Mouse (Mus musculus): ENCODE measurements around the gene Arhgef26. TPM values are rescaled to one million over a fixed set of nuclear protein-coding genes. Genes with fewer than 3 reads are reported as not detected.

Arhgef26 gene
- polyA plus RNA-seq, 1 experiment from 2014 or later: 13.9 TPM

DNA sequence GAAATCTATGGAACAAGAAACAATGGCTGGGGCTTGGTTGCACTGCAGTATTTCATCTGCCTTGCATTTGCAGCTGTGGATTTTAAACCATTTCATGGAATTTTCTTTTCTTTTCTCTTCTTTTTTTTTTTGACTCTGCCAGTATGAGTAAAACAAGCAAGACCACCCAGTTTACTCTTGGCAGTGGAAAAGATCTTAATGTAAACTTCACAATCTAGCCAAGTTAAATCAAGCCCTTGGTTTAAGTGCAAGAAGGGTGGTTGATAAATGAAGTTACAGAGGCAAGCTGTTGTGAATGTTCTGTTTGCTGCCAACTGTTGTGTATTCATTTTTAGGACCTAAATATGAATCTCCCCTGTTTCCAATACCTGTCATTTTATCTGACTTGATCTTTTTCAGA is 54.5 kb downstream of the Arhgef26 start:
- H3K4me1 ChIP-seq: peaks cover 8% of the 10 kb centered on the region; the same call in 1 of the 2 replicates
- H3K4me3 ChIP-seq (replicated peaks): no peak overlapping the region
- H3K9me3 ChIP-seq (replicated peaks): no peaks in the 10 kb centered on the region
- H3K36me3 ChIP-seq: no peaks in the 10 kb centered on the region
- H3K27ac ChIP-seq (replicated peaks): no peak overlapping the region
- H3K27me3 ChIP-seq (replicated peaks): no peaks in the 10 kb centered on the region
- H3K9ac ChIP-seq (replicated peaks): no peak overlapping the region
- H3K4me2 ChIP-seq: no peak overlapping the region
- no peak for ATAC-seq (ENCODE audit: low FRiP score)

DNA sequence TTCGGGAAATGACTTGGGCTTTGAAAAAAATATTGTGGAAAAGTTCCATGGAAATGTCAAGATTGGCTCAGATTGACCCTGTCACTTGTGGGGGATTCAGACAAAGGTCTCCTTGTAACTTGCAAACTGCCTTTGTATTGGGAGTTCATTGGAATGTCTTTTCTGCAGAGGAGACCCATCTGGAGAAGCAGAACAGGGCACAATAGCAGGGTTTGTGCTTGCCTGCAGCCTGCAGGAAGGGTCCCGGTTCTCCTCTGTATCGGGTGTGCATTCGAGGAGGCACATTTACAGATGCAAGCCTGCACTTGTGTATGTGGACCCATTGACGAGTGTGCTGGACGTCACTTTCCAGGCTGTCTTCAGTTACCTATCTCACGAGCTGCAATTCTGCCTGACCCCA is 56.1 kb downstream of the Arhgef26 start:
- WGBS: 22% methylated on average over 7 of the region's 7 CpGs
- Histone ChIP-seq H3K9ac (replicated peaks) (no peak overlapping the region), H3K4me1 (peaks cover 8% of the 10 kb centered on the region; the same call in 1 of the 2 replicates), H3K4me3 (replicated peaks) (no peak overlapping the region), H3K4me2 (no peak overlapping the region), H3K36me3 (no peaks in the 10 kb centered on the region), H3K27ac (replicated peaks) (no peak overlapping the region), H3K27me3 (replicated peaks) (no peaks in the 10 kb centered on the region), H3K9me3 (replicated peaks) (no peaks in the 10 kb centered on the region)
- ATAC-seq (ENCODE audit: low FRiP score): no peak

DNA sequence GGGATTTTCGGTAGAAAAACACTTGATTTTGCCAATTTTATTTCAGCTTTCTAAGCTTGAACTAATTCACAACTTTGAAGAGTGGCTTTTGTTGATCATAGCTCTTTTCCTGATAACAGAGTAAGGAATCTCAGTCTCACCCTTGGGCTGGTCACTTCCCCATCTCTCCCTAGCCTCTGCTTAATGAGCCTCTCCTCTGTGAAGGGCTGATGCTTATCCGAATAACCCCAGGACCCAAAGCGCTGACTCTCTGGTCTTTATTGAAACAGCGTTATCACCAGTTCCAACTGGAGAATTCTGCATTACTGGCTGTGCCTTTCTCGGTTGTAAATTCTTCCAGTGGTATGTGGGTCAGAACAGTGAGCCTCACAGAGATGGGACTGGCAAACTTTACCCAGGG is 57.2 kb downstream of the Arhgef26 start:
- 60% methylated on average over 5 of the region's 5 CpGs for WGBS
- Histone ChIP-seq H3K9me3 (replicated peaks) (no peaks in the 10 kb centered on the region), H3K36me3 (no peaks in the 10 kb centered on the region), H3K27me3 (replicated peaks) (no peaks in the 10 kb centered on the region), H3K4me2 (no peak overlapping the region), H3K4me3 (replicated peaks) (no peak overlapping the region), H3K4me1 (peaks cover 8% of the 10 kb centered on the region; the same call in 1 of the 2 replicates), H3K9ac (replicated peaks) (no peak overlapping the region), H3K27ac (replicated peaks) (no peak overlapping the region)
- ATAC-seq (ENCODE audit: low FRiP score): no peak

DNA sequence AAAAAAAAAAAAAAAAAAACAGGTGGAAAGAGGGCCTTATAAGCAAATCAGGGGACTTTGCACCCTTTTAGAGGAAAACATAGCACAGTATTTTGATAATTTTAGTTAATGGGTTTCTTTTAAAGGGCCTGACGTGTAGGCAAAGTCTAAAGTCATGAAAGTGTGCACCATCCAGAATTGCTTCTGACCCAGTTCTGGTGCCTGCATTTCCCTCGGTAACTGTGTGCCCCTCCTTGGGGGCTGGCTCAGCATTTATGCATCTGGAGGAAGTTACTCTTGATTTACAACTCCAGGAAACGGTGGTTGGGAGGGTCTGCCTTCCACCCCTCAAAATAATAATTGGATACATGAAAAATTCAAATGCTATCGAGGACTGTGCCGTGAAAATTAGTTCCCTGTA is 58.0 kb downstream of the Arhgef26 start:
- no peaks in the 10 kb centered on the region for H3K36me3 ChIP-seq
- 58% methylated on average over 5 of the region's 5 CpGs for WGBS
- H3K4me1 ChIP-seq: peaks cover 8% of the 10 kb centered on the region; the same call in 1 of the 2 replicates
- H3K27ac ChIP-seq (replicated peaks): no peak overlapping the region
- no peaks in the 10 kb centered on the region for H3K9me3 ChIP-seq (replicated peaks)
- no peaks in the 10 kb centered on the region for H3K27me3 ChIP-seq (replicated peaks)
- H3K4me3 ChIP-seq (replicated peaks): no peak overlapping the region
- H3K4me2 ChIP-seq: no peak overlapping the region
- ATAC-seq (ENCODE audit: low FRiP score): no peak
- no peak overlapping the region for H3K9ac ChIP-seq (replicated peaks)

DNA sequence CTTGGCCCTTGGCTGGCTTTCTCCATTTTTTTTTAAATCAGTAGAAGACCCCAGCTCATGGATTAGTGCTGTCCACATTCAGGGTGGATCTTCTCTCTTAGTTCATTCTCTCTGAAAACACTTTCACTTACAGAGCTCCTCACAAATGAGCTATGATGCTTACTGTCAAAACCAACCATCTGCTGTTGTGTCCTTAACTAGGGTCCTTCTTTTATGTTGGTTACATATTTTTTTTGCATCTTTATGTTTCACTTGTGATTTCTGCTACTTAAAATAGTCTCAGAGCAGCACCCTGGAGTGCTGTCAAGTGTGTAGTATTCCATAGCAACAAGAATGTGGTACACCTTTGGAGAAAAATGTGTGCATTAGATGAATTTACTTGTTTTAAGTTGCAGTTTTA is 60.0 kb downstream of the Arhgef26 start:
- H3K27ac ChIP-seq (replicated peaks): no peak overlapping the region
- ATAC-seq (ENCODE audit: low FRiP score): no peak
- H3K9me3 ChIP-seq (replicated peaks): no peaks in the 10 kb centered on the region
- H3K27me3 ChIP-seq (replicated peaks): no peaks in the 10 kb centered on the region
- no peak overlapping the region for H3K4me3 ChIP-seq (replicated peaks)
- no peak overlapping the region for H3K4me2 ChIP-seq
- no peaks in the 10 kb centered on the region for H3K36me3 ChIP-seq
- H3K9ac ChIP-seq (replicated peaks): no peak overlapping the region
- H3K4me1 ChIP-seq: peaks cover 8% of the 10 kb centered on the region; the same call in 1 of the 2 replicates

DNA sequence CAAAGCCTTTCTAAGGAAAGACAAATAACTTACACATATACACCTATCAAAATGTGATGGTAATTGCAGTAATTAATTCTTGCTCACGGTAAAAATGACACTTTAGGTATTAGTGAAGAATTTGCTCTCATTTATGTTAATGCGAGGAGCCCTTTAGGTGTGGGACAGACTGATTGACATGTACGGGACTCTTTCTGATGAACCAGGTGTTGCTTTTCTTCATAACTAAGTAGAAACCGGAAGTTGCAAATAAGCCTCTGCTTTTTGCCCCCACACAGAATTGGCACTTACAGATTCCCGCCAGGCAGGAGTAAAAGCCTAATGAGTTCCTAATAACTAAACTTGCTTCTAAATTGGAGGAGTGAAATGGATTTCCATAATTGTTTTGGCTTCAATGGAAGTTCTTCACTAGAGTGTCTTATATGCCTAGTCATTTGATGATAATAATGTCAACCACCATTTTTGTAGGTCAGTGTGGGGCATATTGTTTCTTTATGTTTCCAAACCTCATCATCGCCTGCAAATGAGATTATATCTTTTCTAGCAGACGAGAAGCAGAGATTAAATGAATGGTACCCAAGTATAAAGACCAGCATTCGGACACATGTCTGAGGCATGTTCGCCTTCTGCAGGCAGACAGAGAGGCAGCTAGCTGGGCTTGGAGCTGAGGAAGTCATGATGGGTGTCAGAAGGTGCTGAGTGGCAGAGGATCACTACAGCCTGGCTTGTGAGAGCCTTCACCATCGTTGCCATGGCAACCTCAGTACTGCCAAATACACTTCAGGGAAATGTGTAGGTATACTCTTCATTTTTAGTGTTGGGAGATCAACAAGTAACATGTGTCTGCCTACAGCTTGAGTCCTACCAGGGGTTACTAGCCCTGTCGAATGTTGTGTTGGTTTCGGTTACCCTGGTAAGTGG is 61.9 kb downstream of the Arhgef26 start:
- peaks cover 5% of the 10 kb centered on the region; the same call in 1 of the 2 replicates for H3K4me1 ChIP-seq
- no peak overlapping the region for H3K4me2 ChIP-seq
- no peak for ATAC-seq (ENCODE audit: low FRiP score)
- no peak overlapping the region for H3K9ac ChIP-seq (replicated peaks)
- no peaks in the 10 kb centered on the region for H3K9me3 ChIP-seq (replicated peaks)
- WGBS: 88% methylated on average over 12 of the region's 12 CpGs
- H3K27me3 ChIP-seq (replicated peaks): no peaks in the 10 kb centered on the region
- H3K4me3 ChIP-seq (replicated peaks): no peak overlapping the region
- H3K36me3 ChIP-seq: no peaks in the 10 kb centered on the region
- no peak overlapping the region for H3K27ac ChIP-seq (replicated peaks)

DNA sequence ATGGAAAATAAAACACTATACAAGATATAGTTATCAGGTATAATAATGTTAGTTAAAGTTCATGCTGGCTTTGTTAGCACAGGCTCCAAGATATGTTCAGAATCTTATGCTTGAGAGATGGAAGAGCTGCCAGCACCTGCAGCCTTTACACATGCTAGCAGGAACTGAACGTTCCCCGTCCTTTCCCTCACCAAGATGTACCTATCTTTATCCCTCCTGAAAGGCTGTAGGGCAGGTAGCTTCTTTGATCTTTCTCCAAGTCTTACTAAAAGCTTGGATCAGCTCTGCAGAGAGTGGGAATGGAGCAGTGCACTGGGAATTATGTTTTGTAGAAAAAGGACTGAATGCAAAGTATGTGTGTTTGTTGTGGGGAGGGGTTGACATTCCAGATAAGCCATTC is 64.3 kb downstream of the Arhgef26 start:
- Histone ChIP-seq H3K4me1 (no peaks in the 10 kb centered on the region), H3K4me2 (no peak overlapping the region), H3K27me3 (replicated peaks) (no peaks in the 10 kb centered on the region), H3K4me3 (replicated peaks) (no peak overlapping the region), H3K27ac (replicated peaks) (no peak overlapping the region), H3K9ac (replicated peaks) (no peak overlapping the region), H3K9me3 (replicated peaks) (no peaks in the 10 kb centered on the region), H3K36me3 (no peaks in the 10 kb centered on the region)
- 89% methylated on average over 2 of the region's 2 CpGs for WGBS
- no peak for ATAC-seq (ENCODE audit: low FRiP score)

DNA sequence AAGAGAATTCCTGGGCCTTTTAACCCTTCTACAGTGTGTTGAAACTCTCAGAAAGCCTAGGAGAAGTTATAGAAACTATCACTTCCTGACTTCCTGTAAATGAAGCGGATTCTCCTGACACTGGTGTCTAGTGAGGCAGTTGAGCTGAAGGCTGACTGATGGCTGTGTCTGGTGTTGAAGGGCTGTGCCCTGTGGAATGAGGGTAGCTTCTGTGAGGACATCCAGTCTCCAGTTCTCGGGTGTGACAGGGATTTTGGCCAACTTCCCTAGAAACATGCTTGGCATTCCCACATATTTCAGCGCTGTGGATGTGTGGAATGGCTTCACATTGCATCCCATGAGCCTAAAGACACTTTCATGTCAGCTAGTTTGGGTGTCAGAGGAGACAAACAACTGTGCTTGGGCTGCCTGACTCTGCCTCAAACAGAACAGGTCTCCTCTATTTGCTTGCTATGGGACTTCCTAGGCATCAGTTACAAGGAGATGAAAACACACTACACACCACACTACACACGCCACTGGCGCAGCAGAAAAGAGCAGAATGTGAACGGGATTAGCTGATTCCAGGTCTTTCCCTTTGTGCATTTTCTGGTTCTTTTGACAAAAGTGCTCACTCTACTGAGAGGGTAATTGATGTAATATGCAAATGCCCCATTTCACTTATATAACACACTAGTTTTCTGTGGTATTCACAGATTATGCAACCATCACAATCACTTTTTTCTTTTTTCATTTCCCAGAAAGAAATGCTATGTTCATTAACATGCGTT is 66.5 kb downstream of the Arhgef26 start:
- no peaks in the 10 kb centered on the region for H3K36me3 ChIP-seq
- ATAC-seq (ENCODE audit: low FRiP score): no peak
- no peaks in the 10 kb centered on the region for H3K4me1 ChIP-seq
- H3K4me3 ChIP-seq (replicated peaks): no peak overlapping the region
- H3K4me2 ChIP-seq: no peak overlapping the region
- H3K9me3 ChIP-seq (replicated peaks): no peaks in the 10 kb centered on the region
- no peak overlapping the region for H3K9ac ChIP-seq (replicated peaks)
- 75% methylated on average over 7 of the region's 7 CpGs for WGBS
- H3K27me3 ChIP-seq (replicated peaks): no peaks in the 10 kb centered on the region
- no peak overlapping the region for H3K27ac ChIP-seq (replicated peaks)

DNA sequence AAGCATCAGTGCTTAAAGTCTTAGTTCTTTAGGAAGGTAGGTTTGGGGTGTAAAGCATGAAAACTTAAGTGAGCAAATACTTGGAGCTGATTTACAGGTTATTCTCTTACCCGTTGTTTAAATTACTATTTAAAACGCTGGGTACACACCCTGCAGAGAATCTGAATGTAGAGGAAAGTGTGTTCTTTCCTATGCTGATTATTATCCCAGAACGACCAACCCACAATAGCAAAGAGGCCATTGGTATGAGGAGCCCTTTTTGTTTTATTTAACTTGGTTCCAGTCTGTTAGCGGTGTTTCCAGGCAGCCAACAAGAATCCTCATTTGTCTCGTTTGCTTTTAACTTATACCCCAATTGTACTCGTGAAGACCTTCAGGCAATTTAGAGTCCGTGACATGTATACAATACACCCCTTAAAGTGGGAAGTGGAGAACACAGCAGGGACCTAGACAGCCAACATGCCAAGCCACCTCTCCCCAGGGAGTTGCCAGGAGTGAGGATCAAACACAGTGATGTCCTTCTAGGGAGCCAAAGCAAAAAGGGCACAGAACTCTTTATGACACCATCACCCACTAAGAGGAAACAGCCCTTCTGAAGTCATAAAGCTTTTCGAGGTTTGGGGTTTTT is 71.5 kb downstream of the Arhgef26 start:
- 0 out of 2 replicates have a peak, but pooled peaks have one; percentile 33 for ATAC-seq (ENCODE audit: low FRiP score)
- no peak overlapping the region for H3K4me3 ChIP-seq (replicated peaks)
- no peaks in the 10 kb centered on the region for H3K36me3 ChIP-seq
- H3K27me3 ChIP-seq (replicated peaks): no peaks in the 10 kb centered on the region
- H3K4me2 ChIP-seq: no peak overlapping the region
- 0 out of 2 replicates have a peak overlapping the region, but pooled peaks have one; percentile 10 for H3K27ac ChIP-seq (replicated peaks)
- 12% methylated on average over 8 of the region's 8 CpGs for WGBS
- H3K9ac ChIP-seq (replicated peaks): no peak overlapping the region
- no peaks in the 10 kb centered on the region for H3K9me3 ChIP-seq (replicated peaks)
- H3K4me1 ChIP-seq: no peaks in the 10 kb centered on the region

DNA sequence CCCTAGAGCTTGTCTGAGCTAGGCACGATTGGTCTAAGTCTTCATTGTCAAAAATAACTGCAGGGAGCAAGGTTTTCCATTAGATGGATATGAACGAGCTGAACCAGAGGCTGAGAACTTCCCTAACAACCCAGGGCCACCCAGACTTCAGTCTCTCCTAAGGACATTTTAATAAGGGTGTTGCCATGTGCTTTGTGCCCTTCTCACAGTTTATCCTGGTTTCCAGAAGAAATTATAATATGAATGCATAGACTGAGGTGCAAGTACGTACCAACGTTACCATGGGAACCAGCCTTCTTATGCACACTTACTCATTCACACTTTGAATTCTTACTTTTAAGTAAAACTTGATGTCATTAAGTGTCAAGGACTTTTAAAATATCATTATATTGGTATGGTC is 72.3 kb downstream of the Arhgef26 start:
- no peaks in the 10 kb centered on the region for H3K9me3 ChIP-seq (replicated peaks)
- H3K36me3 ChIP-seq: no peaks in the 10 kb centered on the region
- H3K4me2 ChIP-seq: no peak overlapping the region
- H3K27ac ChIP-seq (replicated peaks): 0 out of 2 replicates have a peak overlapping the region, but pooled peaks have one; percentile 10
- H3K27me3 ChIP-seq (replicated peaks): no peaks in the 10 kb centered on the region
- no peaks in the 10 kb centered on the region for H3K4me1 ChIP-seq
- no peak for ATAC-seq (ENCODE audit: low FRiP score)
- WGBS: 33% methylated on average over 4 of the region's 4 CpGs
- no peak overlapping the region for H3K9ac ChIP-seq (replicated peaks)
- no peak overlapping the region for H3K4me3 ChIP-seq (replicated peaks)

DNA sequence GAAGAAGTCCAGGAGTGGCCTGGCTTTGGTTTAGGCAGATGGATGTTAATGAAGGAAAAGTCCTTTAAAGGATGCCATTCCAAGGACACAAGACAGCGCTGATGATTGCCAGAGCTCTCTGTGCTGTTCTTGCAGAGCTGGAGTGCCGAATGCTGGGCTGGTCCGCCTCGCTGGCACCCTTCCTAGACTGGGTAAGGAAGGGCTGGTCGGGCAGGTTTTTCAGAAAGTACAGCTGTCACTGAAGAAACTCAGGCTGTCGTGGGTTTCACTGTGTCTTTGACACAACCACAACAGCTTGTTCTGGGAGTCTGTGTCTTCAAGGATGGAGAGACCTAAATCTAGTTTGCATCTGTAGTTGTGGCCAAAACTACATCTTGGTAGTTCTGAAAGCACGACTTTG is 74.6 kb downstream of the Arhgef26 start:
- WGBS: 71% methylated on average over 7 of the region's 7 CpGs
- H3K36me3 ChIP-seq: no peaks in the 10 kb centered on the region
- no peak overlapping the region for H3K4me2 ChIP-seq
- H3K4me1 ChIP-seq: no peaks in the 10 kb centered on the region
- H3K9ac ChIP-seq (replicated peaks): no peak overlapping the region
- no peak for ATAC-seq (ENCODE audit: low FRiP score)
- no peaks in the 10 kb centered on the region for H3K9me3 ChIP-seq (replicated peaks)
- no peak overlapping the region for H3K27ac ChIP-seq (replicated peaks)
- no peaks in the 10 kb centered on the region for H3K27me3 ChIP-seq (replicated peaks)
- H3K4me3 ChIP-seq (replicated peaks): no peak overlapping the region
